Mouse (Mus musculus) bone marrow macrophage, adult 2 months (primary cell): ENCODE results near the gene Gadd45gip1. TPM values are rescaled to one million over a fixed set of nuclear protein-coding genes. Genes with fewer than 3 reads are reported as not detected.
A peak's percentile ranks its signal among the peaks of the same experiment; 100 is the strongest.

Experiments used
- H3K27ac ChIP-seq: 2 replicates; pipeline ENCODE4 v1.5.1; 2012; ENCODE audit warnings: low read depth, low read length; ENCODE audit not compliant: insufficient read depth
- H3K4me1 ChIP-seq: 2 replicates; pipeline ENCODE4 v1.6.1; 2012; ENCODE audit warnings: low read length; ENCODE audit not compliant: control insufficient read depth, insufficient read depth
- H3K4me3 ChIP-seq: 2 replicates; pipeline ENCODE4 v1.5.1; 2012; ENCODE audit warnings: mild to moderate bottlenecking, low read length, moderate library complexity; ENCODE audit not compliant: insufficient read depth
- CTCF ChIP-seq: IDR thresholded peaks from 2 replicates; pipeline ENCODE4 v1.5.1; 2012; ENCODE audit warnings: low read depth, mild to moderate bottlenecking, low read length, moderate library complexity
- POLR2A ChIP-seq: IDR thresholded peaks from 2 replicates; pipeline ENCODE4 v1.6.1; 2012; ENCODE audit warnings: mild to moderate bottlenecking, low read depth, low read length, borderline replicate concordance
- polyA plus RNA-seq: library from polyadenylated mRNA; stranded (reverse); fragments of >200 nt; gene quantifications from 2 replicates; pipeline ENCODE4 v1.2.4, GENCODE M21; 2012; ENCODE audit not compliant: missing spikeins, insufficient read depth, insufficient read length

Gadd45gip1 gene
- polyA plus RNA-seq, 1 experiment: 13.9 TPM

DNA sequence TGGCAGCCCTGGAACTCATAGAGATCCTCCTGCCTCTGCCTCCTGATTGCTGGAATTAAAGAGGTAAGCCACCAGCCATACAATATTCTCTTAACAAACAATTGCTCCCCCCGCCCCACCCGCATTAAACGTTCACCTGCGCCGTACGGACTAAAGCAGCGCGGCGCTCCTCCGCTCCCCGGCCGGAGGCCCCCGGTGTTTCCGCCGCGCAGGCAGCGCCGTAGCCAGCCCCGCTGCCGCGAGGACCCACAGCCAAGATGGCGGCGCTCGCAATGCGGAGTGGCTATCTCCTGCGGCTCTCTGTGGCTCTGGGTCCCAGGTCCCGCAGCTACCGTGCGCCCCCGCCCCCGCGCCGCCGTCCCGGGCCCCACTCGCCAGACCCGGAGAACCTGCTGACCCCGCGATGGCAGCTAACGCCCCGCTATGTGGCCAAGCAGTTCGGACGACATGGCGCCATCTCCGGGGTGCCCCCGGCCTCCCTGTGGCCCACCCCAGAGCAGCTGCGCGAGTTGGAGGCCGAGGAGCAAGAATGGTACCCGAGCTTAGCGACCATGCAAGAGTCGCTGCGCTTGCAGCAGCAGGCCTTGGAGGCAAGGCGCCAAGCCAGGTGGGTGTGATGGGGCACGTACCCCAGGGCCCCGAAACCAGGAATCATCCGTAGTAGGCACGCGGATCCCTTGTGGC is 854 bp downstream of the Gadd45gip1 start:
- H3K27ac ChIP-seq: peak overlapping the region; percentile 68
- peaks cover 4% of the 10 kb centered on the region for H3K4me1 ChIP-seq
- TF ChIP-seq POLR2A (no peak), CTCF (no peak)
- H3K4me3 ChIP-seq: peak overlapping the region; percentile 95

DNA sequence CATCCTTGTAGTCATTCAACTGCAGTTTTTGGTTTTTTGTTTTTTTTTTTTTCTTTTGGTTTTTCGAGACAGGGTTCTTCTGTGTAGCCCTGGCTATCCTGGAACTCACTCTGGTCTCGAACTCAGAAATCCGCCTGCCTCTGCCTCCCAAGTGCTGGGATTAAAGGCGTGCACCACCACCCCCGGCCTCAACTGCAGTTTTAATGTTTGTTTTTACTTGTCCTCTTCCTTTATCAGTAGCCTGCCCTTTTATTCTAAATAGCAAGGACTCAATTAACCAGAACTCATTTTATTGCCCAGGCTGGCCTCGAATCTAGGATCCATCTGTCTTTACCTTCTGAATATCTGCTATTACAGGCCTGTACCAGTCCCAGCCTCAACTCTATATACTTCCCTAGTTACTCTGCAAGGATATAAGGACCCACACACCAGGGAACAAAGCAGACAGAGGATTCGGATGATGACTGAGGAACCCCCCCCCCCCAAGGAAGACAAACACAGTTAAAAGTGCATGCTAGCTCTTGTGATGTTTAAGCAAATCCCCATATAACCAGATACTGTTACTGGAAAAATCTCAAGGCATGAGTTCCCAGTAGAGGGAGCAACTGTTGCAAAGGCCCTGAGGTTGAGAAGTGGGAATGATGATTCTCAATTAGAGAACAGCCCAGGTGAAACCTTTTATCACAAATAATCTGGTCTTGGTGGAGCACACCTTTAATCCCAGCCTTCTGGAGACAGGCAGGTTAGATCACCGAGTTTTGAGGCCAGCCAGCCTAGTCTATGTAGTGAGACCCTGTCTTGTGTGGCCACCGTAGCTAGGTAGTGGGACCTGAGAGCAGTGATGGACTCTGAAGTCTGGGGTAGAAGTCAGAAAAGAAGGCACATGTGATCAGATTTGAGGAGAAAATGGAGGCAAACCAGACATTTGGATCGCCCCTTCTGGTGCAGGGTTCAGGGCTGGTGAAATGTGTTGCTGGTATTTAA is 1.7 kb downstream of the Gadd45gip1 start:
- no peak for TF ChIP-seq CTCF
- TF ChIP-seq POLR2A: no peak
- peak overlapping the region; percentile 52; the same call in 1 of the 2 replicates for H3K27ac ChIP-seq

GRCm38 (mm10) chr8:84834002-84834865 is 2.9 kb downstream of the Gadd45gip1 start:
- H3K4me3 ChIP-seq: no peak overlapping the region

More for the DNA sequence above, 1.7 kb downstream of the Gadd45gip1 start:
- Histone ChIP-seq H3K4me3 (peak overlapping the region; percentile 95), H3K4me1 (peaks cover 4% of the 10 kb centered on the region)

DNA sequence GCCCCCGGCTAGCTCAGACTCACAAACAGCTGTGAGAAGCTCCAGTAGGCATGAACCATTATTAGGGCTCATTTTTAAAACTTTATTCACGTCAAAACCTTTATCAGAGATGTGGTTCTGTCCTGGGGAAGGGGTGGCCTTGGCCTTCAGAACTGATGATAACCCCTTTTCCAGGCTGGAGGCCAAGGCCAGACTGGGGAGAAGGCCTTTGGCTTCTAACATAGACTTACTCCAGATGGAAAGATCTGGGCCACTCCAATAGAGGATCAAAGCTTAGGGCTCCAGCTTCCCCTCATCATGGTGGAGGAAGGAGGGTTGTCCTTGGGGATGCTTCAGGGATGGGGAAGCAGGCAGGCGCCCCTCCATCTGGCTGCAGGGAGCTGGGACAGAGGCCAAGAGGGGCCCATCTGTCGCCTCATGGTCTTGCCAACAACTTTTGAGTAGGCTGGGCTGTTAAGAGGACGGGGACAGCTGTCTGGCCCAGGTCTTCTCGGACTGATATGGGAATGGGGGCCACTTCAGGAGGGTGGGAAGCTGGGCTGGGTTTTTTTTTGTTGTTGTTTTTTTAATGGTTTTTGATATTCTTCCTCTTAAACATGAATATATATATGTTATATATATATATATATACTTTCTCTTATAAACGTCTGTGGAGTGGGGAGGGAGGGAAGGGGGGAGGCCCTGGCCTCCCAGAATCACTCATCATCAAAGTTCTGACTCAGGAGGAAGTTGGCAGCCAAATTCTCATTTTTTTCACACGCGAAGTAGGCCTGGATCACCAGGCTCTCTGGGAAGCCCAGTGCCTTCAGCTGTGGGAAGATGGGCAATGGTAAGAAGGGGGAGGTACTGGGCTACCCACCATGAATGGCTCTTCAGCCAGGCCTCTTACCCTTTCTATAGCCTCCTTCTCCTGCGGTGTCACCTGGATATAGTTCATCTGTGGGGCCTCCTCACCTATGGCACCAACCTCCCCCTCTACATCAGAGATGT is 3.8 kb downstream of the Gadd45gip1 start:
- no peak overlapping the region for H3K4me3 ChIP-seq
- TF ChIP-seq CTCF (no peak), POLR2A (no peak)
- peaks cover 10% of the 10 kb centered on the region for H3K4me1 ChIP-seq
- H3K27ac ChIP-seq: no peak overlapping the region

More at GRCm38 (mm10) chr8:84834002-84834865, 2.9 kb downstream of the Gadd45gip1 start:
- peaks cover 5% of the 10 kb centered on the region for H3K4me1 ChIP-seq
- TF ChIP-seq POLR2A: no peak
- TF ChIP-seq CTCF: no peak
- no peak overlapping the region for H3K27ac ChIP-seq

DNA sequence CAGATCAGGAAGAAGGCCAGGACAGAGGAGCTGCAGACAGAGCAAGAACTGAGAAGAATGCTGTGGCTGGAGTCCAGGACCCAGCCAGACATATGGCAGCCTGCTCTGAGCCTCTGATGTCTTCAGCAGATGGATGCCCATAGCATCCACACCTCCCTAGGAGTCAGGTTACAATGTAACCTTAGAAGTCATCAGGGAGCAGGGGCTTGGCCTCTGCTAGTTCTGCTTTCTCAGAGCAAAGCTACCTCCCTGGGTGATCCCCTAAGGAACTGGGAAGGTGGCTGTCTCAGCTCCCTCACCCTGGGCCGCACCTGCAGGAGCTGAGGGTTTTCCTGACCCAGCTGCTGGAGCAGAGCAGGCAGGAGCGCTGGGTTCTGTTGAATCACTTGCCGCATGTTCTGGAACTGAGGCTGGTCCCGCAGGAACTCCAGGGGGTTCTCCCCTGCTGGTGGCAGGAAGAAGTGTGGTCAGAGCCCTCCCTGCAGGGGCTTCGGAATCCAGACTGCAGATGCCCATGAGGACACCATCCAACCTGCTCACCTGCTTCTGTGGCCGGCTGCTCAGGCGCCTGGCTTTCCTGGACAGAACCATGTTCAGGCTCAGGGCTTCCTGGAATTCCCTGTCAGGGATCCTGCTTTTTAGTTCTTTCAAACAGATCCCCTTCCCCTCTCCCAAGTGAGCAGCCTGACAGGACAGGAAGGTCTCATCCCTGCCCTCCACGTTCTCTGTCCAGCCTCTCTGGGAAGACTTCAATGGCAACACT is 6.0 kb downstream of the Gadd45gip1 start:
- H3K4me3 ChIP-seq: no peak overlapping the region
- no peak overlapping the region for H3K27ac ChIP-seq
- H3K4me1 ChIP-seq: peaks cover 6% of the 10 kb centered on the region
- no peak for TF ChIP-seq POLR2A
- no peak for TF ChIP-seq CTCF

DNA sequence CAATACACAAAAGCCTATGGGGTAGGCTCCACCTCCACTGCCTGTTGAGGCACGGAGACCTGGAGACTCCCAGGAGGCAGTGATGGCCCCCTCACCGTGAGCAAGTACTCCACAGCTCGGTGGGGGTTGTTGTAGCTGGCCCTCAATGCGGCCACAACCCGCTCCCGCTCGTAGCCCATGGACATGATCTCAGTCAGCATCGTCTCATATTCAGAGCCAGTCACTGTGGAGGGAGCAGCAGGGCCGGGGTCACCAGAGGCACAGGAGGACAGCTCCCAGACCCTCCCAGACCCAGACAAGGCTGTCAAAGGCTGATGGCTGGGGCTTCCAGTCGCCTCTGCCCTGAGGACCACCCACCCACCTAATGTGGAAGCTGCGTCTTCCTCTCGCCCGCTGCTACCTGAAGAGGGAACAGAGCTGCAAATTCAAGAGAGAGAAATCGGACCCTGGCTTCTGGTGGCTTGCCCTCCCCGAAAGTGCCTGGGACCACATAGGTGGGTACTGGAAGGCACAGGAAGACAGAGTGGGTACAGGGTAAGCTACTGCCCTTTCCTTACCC is 6.7 kb downstream of the Gadd45gip1 start:
- TF ChIP-seq POLR2A (no peak), CTCF (no peak)
- Histone ChIP-seq H3K4me3 (no peak overlapping the region), H3K27ac (no peak overlapping the region), H3K4me1 (peaks cover 8% of the 10 kb centered on the region)

DNA sequence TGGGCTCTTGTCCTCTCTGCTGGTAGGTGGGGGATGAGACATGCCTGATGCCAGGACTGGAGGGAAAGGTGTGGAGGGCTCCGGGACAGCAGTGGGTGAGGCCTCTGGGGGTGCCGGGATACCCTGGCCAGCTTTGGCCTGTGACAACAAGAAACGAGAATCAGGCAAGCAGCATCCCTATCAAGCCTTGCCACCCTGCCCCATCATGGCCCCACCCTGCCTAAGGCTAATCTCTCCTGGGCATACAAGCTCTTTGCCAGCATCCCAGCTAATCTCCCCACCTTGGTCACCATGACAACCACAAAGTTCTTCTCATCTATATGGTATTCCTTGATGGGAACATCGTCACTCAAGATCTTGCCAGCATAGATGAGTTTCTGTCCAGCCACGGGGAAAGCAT is 7.2 kb downstream of the Gadd45gip1 start:
- peaks cover 10% of the 10 kb centered on the region for H3K4me1 ChIP-seq
- H3K27ac ChIP-seq: no peak overlapping the region
- no peak overlapping the region for H3K4me3 ChIP-seq
- TF ChIP-seq POLR2A: no peak

GRCm38 (mm10) chr8:84839411-84839810 is 8.1 kb downstream of the Gadd45gip1 start:
- Histone ChIP-seq H3K4me1 (peaks cover 16% of the 10 kb centered on the region), H3K27ac (peak overlapping the region; percentile 12; the same call in 1 of the 2 replicates), H3K4me3 (peak overlapping the region; percentile 83)
- TF ChIP-seq POLR2A (no peak), CTCF (no peak)
